Mouse (Mus musculus): Measurements from ENCODE around the gene Mrpl10. TPM values are rescaled to one million over a fixed set of nuclear protein-coding genes. Genes with fewer than 3 reads are reported as not detected.

Gene Mrpl10
- polyA plus RNA-seq, 1 experiment = 34.0 TPM

GRCm38 (mm10) chr11:97009198-97009790 lies 32.1 kb upstream of the Mrpl10 start:
- H3K4me3 ChIP-seq (ENCODE audit: insufficient read depth, low read length) = no peak overlapping the region
- H3K27ac ChIP-seq (ENCODE audit: insufficient read depth, low read depth, low read length) = no peak overlapping the region
- TF ChIP-seq POLR2A (IDR thresholded peaks at IDR 0.05; ENCODE audit: borderline replicate concordance, low read depth, low read length) (no peak), CTCF (IDR thresholded peaks at IDR 0.05; ENCODE audit: low read depth, low read length) (no peak)
- no peaks in the 10 kb centered on the region for H3K4me1 ChIP-seq (ENCODE audit: control insufficient read depth, insufficient read depth, low read length)

- Histone ChIP-seq H3K4me1 (ENCODE audit: control insufficient read depth, insufficient read depth, low read length) (no peaks in the 10 kb centered on the region), H3K4me3 (ENCODE audit: insufficient read depth, low read length) (no peak within 1 kb of the TSS), H3K27ac (ENCODE audit: insufficient read depth, low read depth, low read length) (no peak within 1 kb of the TSS)
- TF ChIP-seq CTCF (IDR thresholded peaks at IDR 0.05; ENCODE audit: low read depth, low read length) (no peak), POLR2A (IDR thresholded peaks at IDR 0.05; ENCODE audit: borderline replicate concordance, low read depth, low read length) (no peak)
Measured at GRCm38 (mm10) chr11:97013121-97013670, 28.2 kb upstream of the Mrpl10 start, which contains the start of gene Sp6. Gene Sp6, plus strand, starts transcription at chr11:97013394.

- Histone ChIP-seq H3K27ac (ENCODE audit: insufficient read depth, low read depth, low read length) (no peak overlapping the region), H3K4me3 (ENCODE audit: insufficient read depth, low read length) (no peak overlapping the region), H3K4me1 (ENCODE audit: control insufficient read depth, insufficient read depth, low read length) (0 out of 2 replicates have a peak, but pooled peaks cover 3% of the 10 kb centered on the region)
- TF ChIP-seq POLR2A (IDR thresholded peaks at IDR 0.05; ENCODE audit: borderline replicate concordance, low read depth, low read length) = no peak
Measured at GRCm38 (mm10) chr11:97017696-97018582, 23.4 kb upstream of the Mrpl10 start.

- H3K4me3 ChIP-seq (ENCODE audit: insufficient read depth, low read length) = no peak overlapping the region
- no peak overlapping the region for H3K27ac ChIP-seq (ENCODE audit: insufficient read depth, low read depth, low read length)
- TF ChIP-seq POLR2A (IDR thresholded peaks at IDR 0.05; ENCODE audit: borderline replicate concordance, low read depth, low read length) (no peak), CTCF (IDR thresholded peaks at IDR 0.05; ENCODE audit: low read depth, low read length) (no peak)
- 0 out of 2 replicates have a peak, but pooled peaks cover 3% of the 10 kb centered on the region for H3K4me1 ChIP-seq (ENCODE audit: control insufficient read depth, insufficient read depth, low read length)
Measured at GRCm38 (mm10) chr11:97018583-97019344, 22.6 kb upstream of the Mrpl10 start.

- TF ChIP-seq POLR2A (IDR thresholded peaks at IDR 0.05; ENCODE audit: borderline replicate concordance, low read depth, low read length) = no peak
- no peak for TF ChIP-seq CTCF (IDR thresholded peaks at IDR 0.05; ENCODE audit: low read depth, low read length)
- Histone ChIP-seq H3K4me1 (ENCODE audit: control insufficient read depth, insufficient read depth, low read length) (0 out of 2 replicates have a peak, but pooled peaks cover 3% of the 10 kb centered on the region), H3K27ac (ENCODE audit: insufficient read depth, low read depth, low read length) (no peak overlapping the region), H3K4me3 (ENCODE audit: insufficient read depth, low read length) (no peak overlapping the region)
Measured at GRCm38 (mm10) chr11:97019345-97019708, 22.0 kb upstream of the Mrpl10 start.

GRCm38 (mm10) chr11:97021121-97021765 lies 20.1 kb upstream of the Mrpl10 start:
- H3K27ac ChIP-seq (ENCODE audit: insufficient read depth, low read depth, low read length) = no peak overlapping the region

GRCm38 (mm10) chr11:97021873-97022484 lies 19.4 kb upstream of the Mrpl10 start:
- no peak for TF ChIP-seq POLR2A (IDR thresholded peaks at IDR 0.05; ENCODE audit: borderline replicate concordance, low read depth, low read length)
- peak; percentile 46 for TF ChIP-seq CTCF (IDR thresholded peaks at IDR 0.05; ENCODE audit: low read depth, low read length)
- Histone ChIP-seq H3K4me1 (ENCODE audit: control insufficient read depth, insufficient read depth, low read length) (peaks cover 7% of the 10 kb centered on the region), H3K27ac (ENCODE audit: insufficient read depth, low read depth, low read length) (no peak overlapping the region), H3K4me3 (ENCODE audit: insufficient read depth, low read length) (peak overlapping the region; percentile 88)

More at GRCm38 (mm10) chr11:97021121-97021765, 20.1 kb upstream of the Mrpl10 start:
- Histone ChIP-seq H3K4me1 (ENCODE audit: control insufficient read depth, insufficient read depth, low read length) (peaks cover 7% of the 10 kb centered on the region), H3K4me3 (ENCODE audit: insufficient read depth, low read length) (peak overlapping the region; percentile 88; the same call in 1 of the 2 replicates)
- TF ChIP-seq CTCF (IDR thresholded peaks at IDR 0.05; ENCODE audit: low read depth, low read length) (no peak), POLR2A (IDR thresholded peaks at IDR 0.05; ENCODE audit: borderline replicate concordance, low read depth, low read length) (no peak)

- H3K27ac ChIP-seq (ENCODE audit: insufficient read depth, low read depth, low read length) = no peak overlapping the region
- no peak overlapping the region for H3K4me3 ChIP-seq (ENCODE audit: insufficient read depth, low read length)
- TF ChIP-seq POLR2A (IDR thresholded peaks at IDR 0.05; ENCODE audit: borderline replicate concordance, low read depth, low read length) = no peak
- no peak for TF ChIP-seq CTCF (IDR thresholded peaks at IDR 0.05; ENCODE audit: low read depth, low read length)
- H3K4me1 ChIP-seq (ENCODE audit: control insufficient read depth, insufficient read depth, low read length) = peaks cover 7% of the 10 kb centered on the region
Measured at GRCm38 (mm10) chr11:97024977-97025376, 16.4 kb upstream of the Mrpl10 start.
